ENCODE assay signal across 17 mouse cellular contexts in genomic region chr13:99371285-99371684, GRCm38 (mm10).
"Had no signal": no experiment of that assay in that cellular context is flagged by ENCODE, and none has a peak within 500 bp of the region (broad histone marks: within the 10 kb centered on the region; RNA-seq: fewer than 3 reads in every experiment).

No protein-coding gene starts in this region.

- H3K9ac ChIP-seq: neural tube, embryonic 12.5 days; neural tube, embryonic 13.5 days; neural tube, embryonic 15.5 days; stomach, embryonic 15.5 days had no signal

- H3K4me1 ChIP-seq: stomach, embryonic 15.5 days had no signal

- H3K9me3 ChIP-seq: neural tube, embryonic 12.5 days; neural tube, embryonic 13.5 days; neural tube, embryonic 15.5 days; stomach, embryonic 15.5 days had no signal

- H3K4me3 ChIP-seq: neural tube, embryonic 12.5 days; neural tube, embryonic 13.5 days; neural tube, embryonic 15.5 days; stomach, embryonic 15.5 days had no signal

- H3K27me3 ChIP-seq: neural tube, embryonic 12.5 days; neural tube, embryonic 13.5 days; neural tube, embryonic 15.5 days; stomach, embryonic 15.5 days had no signal

- H3K4me2 ChIP-seq: neural tube, embryonic 12.5 days; neural tube, embryonic 13.5 days; neural tube, embryonic 15.5 days; stomach, embryonic 15.5 days had no signal

- H3K36me3 ChIP-seq: neural tube, embryonic 12.5 days; neural tube, embryonic 13.5 days; neural tube, embryonic 15.5 days had no signal

- H3K27ac ChIP-seq: neural tube, embryonic 12.5 days; neural tube, embryonic 13.5 days; neural tube, embryonic 15.5 days; stomach, embryonic 15.5 days; stomach, postnatal 0 days had no signal

- DNase-seq: retina, postnatal 1 day; right cerebral cortex, adult 18-20 months; right cerebral cortex, postnatal 14 days; right cerebral cortex, postnatal 25 days; right cerebral cortex, postnatal 4 days; spleen, adult 18-20 months; thymus, adult 18-20 months; thymus, adult 2 months; thymus, postnatal 14 days; thymus, postnatal 25 days; thymus, postnatal 36 days; thymus, postnatal 4 days had no signal
